Mouse (Mus musculus) ovary, adult 2 months (tissue): ENCODE data around the gene Srprb. TPM values are rescaled to one million over a fixed set of nuclear protein-coding genes. Genes with fewer than 3 reads are reported as not detected.

Experiments used
- polyA plus RNA-seq: library from polyadenylated mRNA; depleted of rRNA; stranded (reverse); fragments of >200 nt; gene quantifications from 2 replicates; pipeline ENCODE4 v1.2.3, GENCODE M21; 2012; rRNA removed

The Srprb gene
- polyA plus RNA-seq, result 56.3 and 76.9 TPM in 2 replicates

DNA sequence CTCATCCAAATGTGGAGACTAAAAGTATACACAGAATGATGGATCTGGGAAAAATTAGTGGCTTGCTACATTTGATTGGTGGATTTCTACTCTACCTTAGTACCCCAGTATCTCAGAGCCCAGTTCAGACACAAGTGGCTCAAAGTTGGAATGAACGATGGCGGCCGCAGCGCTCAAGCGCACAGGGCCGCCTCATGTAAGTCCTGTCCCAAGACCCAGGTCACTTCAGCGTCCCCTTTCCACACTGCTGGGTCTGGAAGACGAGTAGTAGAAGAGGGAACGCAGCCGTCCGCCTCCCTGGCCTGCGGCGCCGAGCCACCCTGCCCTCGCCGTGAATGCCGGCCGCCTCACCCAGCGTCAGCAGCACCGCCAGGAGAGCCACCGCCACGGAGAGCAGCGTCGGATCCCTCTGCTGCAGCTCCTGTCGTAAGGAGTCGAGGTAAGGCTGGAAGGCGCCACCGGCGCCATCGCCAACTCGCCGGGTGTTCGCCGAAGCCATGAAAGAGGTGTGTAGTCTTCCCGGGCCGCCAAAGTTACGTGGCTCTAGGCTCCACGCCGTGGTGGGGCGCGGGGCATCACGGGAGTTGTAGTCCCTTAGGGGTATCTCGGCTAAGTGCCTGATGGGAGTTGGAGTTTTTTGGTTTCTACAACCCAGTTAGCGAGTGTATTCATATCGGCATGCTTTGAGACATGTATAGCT, at the start of gene Srprb:
Srprb (minus strand) TSS at position 577 of the 700 bp plus-strand sequence.

GRCm38 (mm10) chr9:103230151-103230951, 28.4 kb upstream of the Srprb start, which contains the start of the genes Gm20425 and Trf:
Gene Gm20425 (minus strand): TSS chr9:103230307.
Gene Trf (minus strand): TSS chr9:103230444.

Other genes with a start within 250 kb of the Srprb start
- 68.3 and 69.6 TPM in 2 replicates for gene Slco2a1, start 213.4 kb downstream of the Srprb start, polyA plus RNA-seq
- gene Rab6b, start 90.3 kb downstream of the Srprb start, polyA plus RNA-seq, result 14.2 and 17.6 TPM in 2 replicates
- gene Gm20425, start 28.2 kb upstream of the Srprb start, polyA plus RNA-seq, result 12.3 TPM in 1 of 2 replicates, not detected in the other
- 332 and 630 TPM in 2 replicates for gene Trf, start 28.3 kb upstream of the Srprb start, polyA plus RNA-seq
- 0.67 and 0.77 TPM in 2 replicates for gene 1300017J02Rik, start 102.9 kb upstream of the Srprb start, polyA plus RNA-seq
- 14.5 and 15.2 TPM in 2 replicates for gene Topbp1, start 103.1 kb upstream of the Srprb start, polyA plus RNA-seq
- 74.7 and 145 TPM in 2 replicates for gene Cdv3, start 163.7 kb upstream of the Srprb start, polyA plus RNA-seq